In the genomic region with DNA sequence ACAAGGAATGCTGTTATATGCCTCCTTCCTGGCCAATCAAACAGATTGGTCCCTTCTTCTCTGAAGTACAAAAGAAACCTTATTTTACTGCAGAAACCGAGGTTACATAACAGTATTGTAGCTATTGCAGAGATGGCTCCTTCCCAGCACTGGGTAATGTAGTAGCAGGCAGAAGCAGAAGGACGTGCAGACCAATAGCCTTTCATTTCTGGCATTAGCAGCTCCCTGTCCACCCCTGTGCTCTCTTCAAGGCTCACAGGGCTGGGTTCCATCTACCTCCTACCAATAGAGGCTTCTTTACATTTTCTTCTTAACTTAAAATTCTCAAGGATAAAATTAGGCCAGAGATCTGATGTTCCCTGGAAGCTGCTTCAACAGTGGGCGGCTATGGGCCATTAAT, we compare ENCODE assay signal across 17 mouse cellular contexts. TPM values are rescaled to one million over a fixed set of nuclear protein-coding genes. Genes with fewer than 3 reads are reported as not detected.
DNase-seq lines count a peak whose midpoint lies in the region; ATAC-seq lines count a peak whose summit lies in the region.
"Had no signal": no experiment of that assay in that cellular context is flagged by ENCODE, and none has a peak within 500 bp of the region (broad histone marks: within the 10 kb centered on the region; RNA-seq: fewer than 3 reads in every experiment).

No protein-coding gene starts in this region.

- no peak for ATAC-seq in megakaryocyte-erythroid progenitor cell, adult 5-6 weeks (replicated peaks; ENCODE audit: low FRiP score, low TSS enrichment, poor library complexity, severe bottlenecking)
- ATAC-seq: forebrain, embryonic 13.5 days had no signal

- intact Hi-C loops in left cerebral cortex, postnatal 4 days (cut with DNase I), result no loop called here
- intact Hi-C loops in left cerebral cortex, postnatal 25 days (cut with DNase I), result loop anchor here (2.0 kb wide), 1 partner anchor 38 kb away; a partner anchor contains a TSS

- peak; percentile 4 to 44 for DNase-seq in frontal cortex, postnatal 36 days (ENCODE audit: low spot score in 2 of 2)
- no peak for DNase-seq in frontal cortex, postnatal 10 days (ENCODE audit: low spot score in 2 of 2)
- peak; percentile 17 for DNase-seq in left cerebral cortex, adult 11 months (ENCODE audit: low spot score)
- no peak for DNase-seq in left cerebral cortex, postnatal 4 days
- DNase-seq in brain, adult 2 months (ENCODE audit: low read depth, low spot score), result peak; percentile 49
- DNase-seq in left cerebral cortex, postnatal 25 days (ENCODE audit: low spot score in 2 of 2), result peak; percentile 20 to 47
- DNase-seq: cerebellum, adult 8-10 months; cerebellum, postnatal 36 days; gastrocnemius, postnatal 14 days; heart, postnatal 14 days; kidney, adult 11 months; kidney, postnatal 4 days; liver; lung, postnatal 36 days; midbrain, embryonic 14.5 days had no signal

RNA-seq across cellular contexts. Expression of a gene that starts 38.3 kb away (rescaled TPM):
- total RNA-seq in left cerebral cortex, postnatal 4 days (2021), result 10 to 100 TPM; 17.2 to 17.5 TPM
- 10 to 100 TPM; 18.9 to 21.7 TPM for total RNA-seq in left cerebral cortex, postnatal 25 days (2021)
- total RNA-seq in megakaryocyte-erythroid progenitor cell, adult 5-6 weeks (2014; fragmentation: Nextera tagmentation), result 1.2 and 2.1 TPM in 2 replicates
- total RNA-seq in megakaryocyte-erythroid progenitor cell, adult 5-6 weeks (2017), result 0.61 and 2.8 TPM in 2 replicates

Comparison
In these comparisons a context has a peak if more than half of its experiments do, and no peak if none do; other contexts are left out.
1. DNase-seq: peak in frontal cortex, postnatal 36 days (2 of 2), left cerebral cortex, adult 11 months (single experiment), brain, adult 2 months (single experiment) and left cerebral cortex, postnatal 25 days (2 of 2); none in frontal cortex, postnatal 10 days (0 of 2) and left cerebral cortex, postnatal 4 days (single experiment).
2. RNA of a gene that starts 38.3 kb away (total RNA-seq): 18.9 to 21.7 TPM in left cerebral cortex, postnatal 25 days and 17.2 to 17.5 TPM in left cerebral cortex, postnatal 4 days; 0.61 to 2.8 TPM in megakaryocyte-erythroid progenitor cell, adult 5-6 weeks; every median in the first group is over 4 times any median in the second.